Mouse (Mus musculus): ENCODE results near the gene Atp5j.

GRCm38 (mm10) chr16:84876082-84876481 is 40.7 kb upstream of the Atp5j start:
- no peak for TF ChIP-seq POLR2A (IDR thresholded peaks at IDR 0.05; ENCODE audit: low read depth, low read length)
- no peak for TF ChIP-seq CTCF (IDR thresholded peaks at IDR 0.05; ENCODE audit: extremely low read depth, insufficient read depth, insufficient read length, insufficient replicate concordance)

All from spleen, adult 2 months (tissue).